Mouse (Mus musculus) lung, embryonic 15.5 days (tissue): ENCODE data around the gene Hmga2. TPM values are rescaled to one million over a fixed set of nuclear protein-coding genes. Genes with fewer than 3 reads are reported as not detected.

Source experiments
- ATAC-seq: fragments of 200-750 bp; cut with Nextera tagmentation; 2 replicates; pipeline ENCODE4 v1.8.0; 2017; ENCODE audit warnings: moderate number of reproducible peaks, borderline replicate concordance; ENCODE audit not compliant: low FRiP score, low TSS enrichment; ENCODE audit errors: extremely low read depth
- H3K27ac ChIP-seq: fragments of 300-500 bp; sonication (generic); 2 replicates; pipeline ENCODE4 v1.5.1; 2015; ENCODE audit warnings: moderate library complexity, mild to moderate bottlenecking, inconsistent platforms
- H3K27me3 ChIP-seq: fragments of 300-500 bp; sonication (generic); 2 replicates; pipeline ENCODE4 v1.6.1; 2015; ENCODE audit warnings: inconsistent platforms
- H3K36me3 ChIP-seq: fragments of 300-500 bp; sonication (generic); 2 replicates; pipeline ENCODE4 v1.6.1; 2015; ENCODE audit warnings: inconsistent platforms
- H3K4me1 ChIP-seq: fragments of 300-500 bp; sonication (generic); 2 replicates; pipeline ENCODE4 v1.6.1; 2015; ENCODE audit warnings: inconsistent platforms
- H3K4me2 ChIP-seq: fragments of 300-500 bp; sonication (generic); 2 replicates; pipeline ENCODE4 v1.6.1; 2015; ENCODE audit warnings: inconsistent platforms, mild to moderate bottlenecking, moderate library complexity
- H3K4me3 ChIP-seq: fragments of 300-500 bp; sonication (generic); 2 replicates; pipeline ENCODE4 v1.5.1; 2015; ENCODE audit warnings: mild to moderate bottlenecking, inconsistent platforms
- H3K9ac ChIP-seq: fragments of 300-500 bp; sonication (generic); 2 replicates; pipeline ENCODE4 v1.6.1; 2015; ENCODE audit warnings: inconsistent platforms
- H3K9me3 ChIP-seq: fragments of 300-500 bp; sonication (generic); 2 replicates; pipeline ENCODE4 v1.6.1; 2016; ENCODE audit warnings: inconsistent platforms
- WGBS: fragments of 180-500 bp; shearing (Covaris S2); methylation state at CpG from one replicate; pipeline ENCODE4 v1.1.7; 2015; 5-methylcytosine and 5-hydroxymethylcytosine counted together
- polyA plus RNA-seq: library from polyadenylated mRNA; unstranded; fragments of >200 nt; fragmentation: Nextera tagmentation; extraction: Ambion mirVana; gene quantifications from 2 replicates; pipeline ENCODE4 v1.2.1, GENCODE M21; 2015

Gene Hmga2
- polyA plus RNA-seq, 1 experiment from 2014 or later, result 7.8 TPM

DNA sequence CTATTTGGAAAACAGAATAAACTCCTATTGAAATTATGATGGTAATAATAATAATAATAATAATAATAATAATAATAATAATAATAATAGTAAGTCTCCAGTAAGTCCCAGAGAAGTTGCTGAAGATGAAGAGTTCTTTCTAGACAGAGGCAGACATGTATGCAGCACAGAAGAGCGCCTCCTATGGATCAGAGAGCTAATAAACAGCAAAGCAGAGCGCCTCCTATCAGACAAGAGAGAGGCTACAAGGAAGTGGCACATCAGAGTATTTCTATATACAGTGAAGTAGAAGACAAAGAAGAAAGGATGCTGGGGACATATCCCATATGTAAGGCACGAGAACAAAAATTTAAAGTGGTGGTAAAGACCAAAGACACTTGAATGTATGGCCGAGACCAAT, 70.9 kb downstream of the Hmga2 start:
- H3K27me3 ChIP-seq, result no peaks in the 10 kb centered on the region
- H3K4me2 ChIP-seq, result no peak overlapping the region
- H3K9ac ChIP-seq, result no peak overlapping the region
- H3K9me3 ChIP-seq, result no peaks in the 10 kb centered on the region
- no peak for ATAC-seq
- no peak overlapping the region for H3K4me3 ChIP-seq
- H3K36me3 ChIP-seq, result no peaks in the 10 kb centered on the region
- 91% methylated on average over 4 of the region's 4 CpGs for WGBS
- H3K27ac ChIP-seq, result no peak overlapping the region
- H3K4me1 ChIP-seq, result peaks cover 18% of the 10 kb centered on the region

DNA sequence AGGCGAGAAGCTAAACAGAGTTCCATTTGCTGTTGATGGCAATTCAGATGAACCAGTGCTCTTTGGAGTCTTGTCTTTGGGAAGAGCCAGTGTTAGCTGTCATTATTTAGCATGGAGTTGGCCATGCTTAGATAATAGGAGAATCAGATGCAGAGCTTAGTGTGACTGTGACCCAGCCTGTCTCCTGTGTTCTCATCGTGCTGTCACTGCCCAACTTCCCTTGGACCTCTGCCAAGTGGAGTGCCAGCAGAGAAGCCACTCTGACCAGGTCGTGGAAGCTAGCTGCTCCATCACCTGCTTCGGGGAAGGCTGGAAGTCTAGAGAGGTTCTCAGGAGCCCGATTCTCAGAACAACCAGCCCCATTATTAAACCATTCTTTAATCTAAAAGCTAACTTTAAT, 73.3 kb downstream of the Hmga2 start:
- H3K4me3 ChIP-seq, result no peak overlapping the region
- H3K9ac ChIP-seq, result no peak overlapping the region
- no peak for ATAC-seq
- H3K27ac ChIP-seq, result no peak overlapping the region
- no peaks in the 10 kb centered on the region for H3K36me3 ChIP-seq
- no peaks in the 10 kb centered on the region for H3K9me3 ChIP-seq
- peaks cover 38% of the 10 kb centered on the region for H3K4me1 ChIP-seq
- 40% methylated on average over 5 of the region's 5 CpGs for WGBS
- no peak overlapping the region for H3K4me2 ChIP-seq
- H3K27me3 ChIP-seq, result no peaks in the 10 kb centered on the region

DNA sequence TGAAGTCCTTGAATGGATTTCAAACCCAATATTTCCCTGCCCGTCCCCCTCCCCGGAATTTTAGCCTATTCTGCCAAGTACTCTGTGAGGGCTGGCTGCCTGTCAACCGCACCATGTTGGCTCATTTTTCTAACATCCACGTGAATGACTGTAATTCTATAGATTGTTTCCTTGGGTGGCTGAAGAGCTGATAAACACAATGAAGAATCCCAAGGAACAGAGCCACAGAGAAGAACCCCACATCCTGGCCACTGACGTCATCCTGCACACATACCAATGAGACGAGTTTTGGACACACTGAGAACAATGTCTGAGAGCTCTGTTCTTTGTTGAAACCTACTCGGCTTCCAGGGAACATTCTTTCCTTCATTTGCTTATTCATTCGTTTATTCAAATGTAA, 74.5 kb downstream of the Hmga2 start:
- no peaks in the 10 kb centered on the region for H3K27me3 ChIP-seq
- no peak overlapping the region for H3K9ac ChIP-seq
- H3K27ac ChIP-seq, result no peak overlapping the region
- H3K4me3 ChIP-seq, result no peak overlapping the region
- H3K4me1 ChIP-seq, result peaks cover 32% of the 10 kb centered on the region
- no peak overlapping the region for H3K4me2 ChIP-seq
- 31% methylated on average over 8 of the region's 8 CpGs for WGBS
- no peaks in the 10 kb centered on the region for H3K9me3 ChIP-seq
- no peaks in the 10 kb centered on the region for H3K36me3 ChIP-seq
- ATAC-seq, result no peak

DNA sequence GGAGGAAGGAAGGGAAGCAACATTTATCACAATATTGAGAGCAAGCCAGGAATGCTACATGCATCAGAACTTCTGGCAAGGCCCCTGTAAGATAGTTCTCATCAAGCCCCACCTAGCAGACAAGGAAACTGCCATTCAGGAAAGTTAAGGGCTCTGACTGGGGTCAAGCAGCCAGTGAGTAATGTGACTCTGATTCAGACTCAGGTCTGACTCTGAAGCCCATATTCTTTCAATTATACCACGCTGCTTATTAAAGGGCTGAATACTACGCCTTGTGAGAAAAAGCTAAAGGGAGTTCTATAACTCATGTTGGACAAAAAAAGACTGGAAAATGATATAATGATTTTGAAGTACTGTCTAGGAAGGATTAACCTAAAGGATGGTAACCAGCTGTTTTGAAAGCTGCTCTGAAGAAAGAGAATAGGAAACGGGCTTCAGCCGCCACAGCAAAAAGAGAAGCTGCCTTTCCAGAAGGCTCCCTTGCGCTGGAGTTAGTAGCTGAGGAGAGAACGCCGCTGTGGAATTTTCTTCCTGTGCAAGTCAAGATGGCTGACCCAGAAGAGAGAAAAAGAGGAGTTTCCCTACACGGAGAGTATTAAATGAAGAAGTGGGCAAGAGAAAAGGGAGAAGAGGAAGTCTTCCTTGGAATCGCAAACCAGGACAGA, 76.3 kb downstream of the Hmga2 start:
- no peak for ATAC-seq
- H3K4me3 ChIP-seq, result no peak overlapping the region
- H3K27me3 ChIP-seq, result no peaks in the 10 kb centered on the region
- H3K4me1 ChIP-seq, result peaks cover 38% of the 10 kb centered on the region
- WGBS, result 44% methylated on average over 9 of the region's 9 CpGs
- no peaks in the 10 kb centered on the region for H3K9me3 ChIP-seq
- no peak overlapping the region for H3K4me2 ChIP-seq
- peak overlapping the region; percentile 43; the same call in 1 of the 2 replicates for H3K27ac ChIP-seq
- no peak overlapping the region for H3K9ac ChIP-seq
- H3K36me3 ChIP-seq, result no peaks in the 10 kb centered on the region

DNA sequence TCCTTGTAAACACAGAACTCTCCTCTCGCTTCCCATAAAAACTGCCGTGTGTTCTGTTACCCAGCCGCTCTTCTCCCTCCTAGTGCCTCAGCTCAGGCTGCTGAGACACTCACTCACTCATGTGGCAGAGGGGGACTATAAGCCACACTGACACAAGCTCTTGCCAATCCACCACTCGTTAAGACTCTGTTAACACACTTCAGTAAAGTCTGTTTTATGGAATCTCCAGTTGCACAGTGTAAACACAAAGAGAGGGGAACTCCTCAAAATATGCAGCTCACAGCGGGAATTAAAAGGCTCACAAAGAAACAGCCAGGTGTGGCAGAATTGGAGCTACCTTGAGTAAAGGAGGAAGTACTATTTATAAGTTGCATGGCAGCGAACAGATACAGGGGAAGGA, 77.5 kb downstream of the Hmga2 start:
- 16% methylated on average over 6 of the region's 6 CpGs for WGBS
- H3K9me3 ChIP-seq, result no peaks in the 10 kb centered on the region
- peaks cover 47% of the 10 kb centered on the region for H3K4me1 ChIP-seq
- H3K36me3 ChIP-seq, result no peaks in the 10 kb centered on the region
- H3K9ac ChIP-seq, result no peak overlapping the region
- ATAC-seq, result peak; percentile 75; the same call in 1 of the 2 replicates
- H3K27ac ChIP-seq, result peak overlapping the region; percentile 72
- no peaks in the 10 kb centered on the region for H3K27me3 ChIP-seq
- peak overlapping the region; percentile 3; the same call in 1 of the 2 replicates for H3K4me2 ChIP-seq
- no peak overlapping the region for H3K4me3 ChIP-seq

DNA sequence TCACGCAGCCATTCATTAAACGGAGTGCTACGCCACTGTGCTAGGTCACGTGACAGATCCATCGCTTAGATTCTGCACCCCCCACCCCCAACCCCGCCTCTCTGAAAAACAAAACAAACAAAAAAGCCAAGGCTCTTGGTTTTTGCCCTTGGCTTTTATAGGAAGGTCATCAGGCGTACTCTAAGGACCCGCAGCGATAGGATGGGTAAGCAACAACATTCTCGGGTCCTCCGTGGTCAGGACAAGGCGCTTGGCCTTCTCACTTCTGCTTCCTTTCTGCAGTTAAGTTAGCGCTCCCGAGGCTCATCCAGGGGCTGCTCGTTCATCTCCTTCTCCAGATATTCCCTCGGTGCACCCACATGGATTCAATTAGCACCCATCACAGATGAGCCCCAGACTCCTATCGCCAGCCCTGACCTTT, 79.0 kb downstream of the Hmga2 start:
- Histone ChIP-seq H3K36me3 (no peaks in the 10 kb centered on the region), H3K4me3 (no peak overlapping the region), H3K9me3 (no peaks in the 10 kb centered on the region), H3K9ac (no peak overlapping the region), H3K4me1 (peaks cover 49% of the 10 kb centered on the region), H3K27me3 (no peaks in the 10 kb centered on the region), H3K27ac (no peak overlapping the region), H3K4me2 (no peak overlapping the region)
- ATAC-seq, result no peak
- WGBS, result 81% methylated on average over 17 of the region's 17 CpGs

DNA sequence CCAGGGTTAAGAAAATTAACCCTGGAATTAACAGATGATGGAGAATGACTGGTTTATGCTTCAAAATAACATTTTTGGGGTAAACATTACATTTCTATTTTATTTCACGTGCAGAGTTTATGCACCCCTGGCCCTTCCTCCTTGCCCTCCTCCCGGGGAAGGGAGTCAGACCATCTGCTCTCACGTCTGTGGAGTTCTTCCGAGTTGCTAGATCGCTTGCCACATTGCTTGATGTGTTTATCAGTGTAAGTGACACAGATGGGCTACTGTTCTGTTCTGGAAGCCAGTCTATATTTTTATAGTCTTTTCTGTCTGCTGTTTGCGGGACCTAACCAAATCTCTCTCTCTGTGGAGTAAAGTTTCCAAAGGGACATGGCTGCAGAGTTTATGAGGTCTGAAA, 80.7 kb downstream of the Hmga2 start:
- no peak overlapping the region for H3K9ac ChIP-seq
- H3K4me3 ChIP-seq, result no peak overlapping the region
- peaks cover 55% of the 10 kb centered on the region for H3K4me1 ChIP-seq
- 66% methylated on average over 6 of the region's 6 CpGs for WGBS
- no peak overlapping the region for H3K4me2 ChIP-seq
- H3K27ac ChIP-seq, result no peak overlapping the region
- ATAC-seq, result no peak
- H3K27me3 ChIP-seq, result no peaks in the 10 kb centered on the region
- H3K36me3 ChIP-seq, result no peaks in the 10 kb centered on the region
- no peaks in the 10 kb centered on the region for H3K9me3 ChIP-seq

DNA sequence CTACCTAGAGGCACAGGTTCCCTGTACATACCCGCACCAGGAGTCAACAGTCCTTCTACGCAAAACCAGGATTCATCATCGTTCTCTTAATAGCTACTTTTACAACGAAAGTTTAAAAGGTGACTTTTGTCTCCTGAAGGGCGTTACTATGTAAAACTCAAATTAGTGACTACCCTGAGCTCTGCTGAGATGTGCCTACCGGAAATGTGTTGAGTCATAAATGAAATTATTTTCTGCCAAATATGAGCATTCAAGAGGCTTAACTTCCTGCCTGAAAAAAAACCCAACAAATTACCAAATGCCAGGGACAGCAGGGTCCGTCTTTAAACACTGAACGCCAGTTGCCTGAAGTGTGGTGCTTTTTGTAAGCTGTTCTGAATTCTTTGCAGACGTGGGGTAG, 81.5 kb downstream of the Hmga2 start:
- no peak overlapping the region for H3K4me3 ChIP-seq
- no peak overlapping the region for H3K4me2 ChIP-seq
- no peak overlapping the region for H3K9ac ChIP-seq
- no peaks in the 10 kb centered on the region for H3K9me3 ChIP-seq
- peaks cover 48% of the 10 kb centered on the region for H3K4me1 ChIP-seq
- H3K27me3 ChIP-seq, result no peaks in the 10 kb centered on the region
- no peak overlapping the region for H3K27ac ChIP-seq
- H3K36me3 ChIP-seq, result no peaks in the 10 kb centered on the region
- no peak for ATAC-seq
- WGBS, result 74% methylated on average over 9 of the region's 9 CpGs

DNA sequence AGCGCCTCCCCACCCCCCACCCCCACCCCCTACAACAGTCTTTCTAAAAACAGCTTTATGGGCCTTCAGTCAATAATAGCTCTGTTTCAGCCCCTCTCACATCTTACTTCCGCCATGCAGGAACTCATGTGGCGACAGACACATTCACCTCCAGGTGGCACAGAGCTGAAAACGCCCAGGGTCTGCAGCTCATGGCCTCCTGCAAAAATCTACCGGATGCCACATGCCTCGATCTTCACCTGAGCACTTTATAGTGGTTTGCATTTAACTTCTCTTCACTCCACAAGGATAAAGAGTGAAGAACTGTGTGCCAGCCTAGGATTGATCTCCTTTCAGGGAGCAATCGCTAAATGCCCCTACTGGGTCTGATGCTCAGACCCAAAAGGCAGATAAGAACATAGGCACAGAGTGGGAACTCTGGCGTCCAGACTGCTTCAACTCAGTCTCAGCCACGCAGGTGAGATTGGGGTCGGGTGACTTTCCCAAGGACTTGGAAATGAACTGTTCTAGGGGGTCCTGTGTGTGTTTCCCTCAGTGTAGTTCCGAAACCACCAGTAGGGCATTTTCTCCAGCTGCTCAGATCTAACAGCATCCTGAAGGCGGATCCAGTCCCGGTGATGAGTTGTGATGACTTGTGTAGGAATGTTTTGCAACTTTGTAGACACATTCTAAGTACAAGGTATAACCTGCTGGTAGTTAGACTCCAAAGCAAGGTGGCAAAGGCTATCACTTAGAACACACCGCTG, 84.1 kb downstream of the Hmga2 start:
- no peak overlapping the region for H3K27ac ChIP-seq
- ATAC-seq, result no peak
- H3K27me3 ChIP-seq, result no peaks in the 10 kb centered on the region
- 40% methylated on average over 14 of the region's 14 CpGs for WGBS
- H3K9ac ChIP-seq, result no peak overlapping the region
- no peak overlapping the region for H3K4me3 ChIP-seq
- no peak overlapping the region for H3K4me2 ChIP-seq
- no peaks in the 10 kb centered on the region for H3K9me3 ChIP-seq
- peaks cover 52% of the 10 kb centered on the region for H3K4me1 ChIP-seq
- H3K36me3 ChIP-seq, result no peaks in the 10 kb centered on the region

DNA sequence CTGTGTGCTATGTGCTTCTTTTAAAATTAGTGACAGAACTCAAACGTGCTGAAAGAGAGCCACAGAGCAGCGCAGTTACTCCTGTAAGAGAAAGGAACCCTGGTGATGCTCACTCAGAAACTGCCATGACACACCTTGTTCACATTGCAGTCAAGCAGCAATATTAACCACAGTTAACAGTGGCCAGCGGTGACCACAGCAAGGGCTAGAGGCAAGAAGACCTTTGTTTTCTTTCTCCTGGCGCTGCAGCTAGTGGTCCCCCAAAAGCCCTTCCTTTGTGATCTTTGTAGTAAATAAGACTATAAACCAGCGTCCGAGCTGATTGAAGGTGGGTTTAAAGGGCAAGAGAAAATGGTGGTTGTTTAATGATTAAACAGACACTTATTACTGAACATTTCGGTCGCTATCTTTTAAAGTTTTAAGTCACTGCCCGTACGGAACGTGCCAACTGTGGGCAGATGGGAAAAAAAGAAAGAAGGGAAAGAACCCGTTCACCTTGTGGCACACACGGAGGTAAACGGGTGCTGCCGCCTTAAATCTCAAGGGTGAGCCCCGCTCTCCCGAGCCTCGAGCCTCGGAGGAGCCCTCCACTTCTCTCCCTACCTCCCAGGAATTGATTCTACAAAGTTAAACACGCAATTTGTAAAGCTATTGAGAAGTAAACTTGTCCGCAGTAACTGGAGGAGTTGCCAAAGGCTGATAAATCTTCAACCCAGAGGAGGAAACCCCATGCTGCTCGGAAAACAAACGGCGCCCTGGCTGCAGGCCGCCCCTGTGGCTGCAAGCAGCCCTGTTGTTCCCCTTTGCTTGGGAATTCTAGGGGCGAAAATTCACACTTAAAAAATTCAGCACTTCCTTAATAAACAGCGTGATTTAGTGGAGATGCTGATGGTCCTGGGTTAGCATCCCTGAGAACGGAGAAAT, 85.1 kb downstream of the Hmga2 start:
- peak overlapping the region; percentile 44; the same call in 1 of the 2 replicates for H3K27ac ChIP-seq
- peak overlapping the region; percentile 42 for H3K4me2 ChIP-seq
- no peak for ATAC-seq
- WGBS, result 32% methylated on average over 28 of the region's 28 CpGs
- H3K4me3 ChIP-seq, result no peak overlapping the region
- peaks cover 55% of the 10 kb centered on the region for H3K4me1 ChIP-seq
- H3K36me3 ChIP-seq, result no peaks in the 10 kb centered on the region
- H3K9ac ChIP-seq, result peak overlapping the region; percentile 16; the same call in 1 of the 2 replicates
- H3K27me3 ChIP-seq, result no peaks in the 10 kb centered on the region
- H3K9me3 ChIP-seq, result no peaks in the 10 kb centered on the region

DNA sequence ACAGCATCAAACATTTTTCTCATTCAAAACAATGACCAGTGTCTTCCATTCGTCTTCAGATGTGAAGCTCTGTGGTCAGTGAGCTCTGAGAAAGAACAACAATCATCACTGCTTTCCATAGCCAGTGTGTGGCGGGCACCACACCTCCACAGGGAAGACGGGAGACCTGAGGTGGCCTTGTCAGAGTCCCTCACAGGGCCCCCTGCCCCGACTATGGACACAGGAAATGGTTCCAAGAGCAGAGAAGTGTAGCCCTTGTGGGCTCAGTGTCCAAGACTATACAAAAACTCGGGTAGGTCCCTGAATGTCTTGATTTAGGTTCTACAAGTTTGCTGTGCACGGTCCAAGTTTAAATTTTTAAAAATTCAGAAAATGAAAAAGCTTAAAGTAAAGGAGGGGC, 86.6 kb downstream of the Hmga2 start:
- no peak for ATAC-seq
- Histone ChIP-seq H3K4me1 (peaks cover 64% of the 10 kb centered on the region), H3K4me3 (no peak overlapping the region), H3K4me2 (no peak overlapping the region), H3K27ac (peak overlapping the region; percentile 25; the same call in 1 of the 2 replicates), H3K27me3 (no peaks in the 10 kb centered on the region), H3K9me3 (no peaks in the 10 kb centered on the region), H3K36me3 (no peaks in the 10 kb centered on the region), H3K9ac (no peak overlapping the region)
- 48% methylated on average over 6 of the region's 6 CpGs for WGBS
